Mouse (Mus musculus) CH12.LX (cell line): ENCODE results near the gene Itgad. TPM values are rescaled to one million over a fixed set of nuclear protein-coding genes. Genes with fewer than 3 reads are reported as not detected.

Experiments used
- DNase-seq: peaks from one replicate; pipeline ENCODE4 v3.0.0-alpha.2; 2013; ENCODE audit errors: extremely low read depth
- H3K27ac ChIP-seq: 2 replicates; pipeline ENCODE4 v1.5.1; 2012; ENCODE audit warnings: low read depth, mild to moderate bottlenecking, control low read depth, moderate library complexity; ENCODE audit not compliant: insufficient read depth
- H3K27me3 ChIP-seq: replicated peaks from 2 replicates; pipeline ENCODE3; 2012; ENCODE audit warnings: inconsistent platforms
- H3K36me3 ChIP-seq, 2 experiments: replicated peaks in 1 of 2; 2 replicates each; pipeline versions ENCODE3 to v1.6.1; 2012; ENCODE audit warnings: inconsistent platforms in 1 of 2, low read length in 1 of 2, mild to moderate bottlenecking in 1 of 2, mixed read lengths in 1 of 2, moderate library complexity in 1 of 2; ENCODE audit not compliant: control insufficient read depth in 1 of 2, insufficient read depth in 1 of 2
- H3K4me1 ChIP-seq, 2 experiments: 2 replicates each; pipeline ENCODE4 v1.6.1; 2012; ENCODE audit warnings: inconsistent platforms in 1 of 2, moderate library complexity in 1 of 2; ENCODE audit not compliant: insufficient read depth in 2 of 2, control insufficient read depth in 1 of 2
- H3K4me2 ChIP-seq: 2 replicates; pipeline ENCODE4 v1.6.1; 2012; ENCODE audit warnings: low read depth, mild to moderate bottlenecking, control low read depth; ENCODE audit not compliant: poor library complexity, insufficient read depth, severe bottlenecking
- H3K4me3 ChIP-seq, 3 experiments: fragments of 150-350 bp in 1 of 3; sonication (generic) in 1 of 3; replicated peaks in 1 of 3; 2 replicates each; pipeline versions ENCODE3 to v1.5.1; 2011 to 2012; ENCODE audit warnings: low read depth in 2 of 3, low read length in 2 of 3, mild to moderate bottlenecking in 2 of 3, moderate library complexity in 2 of 3, control low read depth in 1 of 3, improper control_type of control experiment in 1 of 3, inconsistent platforms in 1 of 3, mixed read lengths in 1 of 3; ENCODE audit not compliant: poor library complexity in 1 of 3
- H3K79me2 ChIP-seq: replicated peaks from 2 replicates; pipeline ENCODE4 v1.6.1; 2012; ENCODE audit warnings: mild to moderate bottlenecking, moderate library complexity; ENCODE audit not compliant: control insufficient read depth, poor library complexity, insufficient read depth, severe bottlenecking; ENCODE audit errors: extremely low read depth
- H3K9ac ChIP-seq: 2 replicates; pipeline ENCODE4 v1.6.1; 2012; ENCODE audit warnings: low read depth, mild to moderate bottlenecking, control low read depth, moderate library complexity; ENCODE audit not compliant: insufficient read depth
- H3K9me3 ChIP-seq: replicated peaks from 2 replicates; pipeline ENCODE3; 2012; ENCODE audit warnings: low read length, inconsistent platforms, mixed read lengths
- BHLHE40 ChIP-seq: IDR thresholded peaks from 2 replicates; pipeline ENCODE4 v1.6.1; 2011; ENCODE audit warnings: mild to moderate bottlenecking, low read depth, low read length, improper control_type of control experiment
- CHD1 ChIP-seq: IDR thresholded peaks from 2 replicates; pipeline ENCODE4 v1.6.1; 2012; ENCODE audit warnings: low read depth, low read length, improper control_type of control experiment, inconsistent platforms
- IRF4 ChIP-seq: IDR thresholded peaks from 2 replicates; pipeline ENCODE4 v1.6.1; 2014; ENCODE audit warnings: low read depth, mild to moderate bottlenecking, inconsistent platforms, low read length, improper control_type of control experiment
- JUN ChIP-seq: IDR thresholded peaks from 2 replicates; pipeline ENCODE4 v1.6.1; 2011; ENCODE audit warnings: low read depth, mild to moderate bottlenecking, low read length, improper control_type of control experiment, moderate library complexity; ENCODE audit not compliant: insufficient read depth
- JUND ChIP-seq: conservative IDR thresholded peaks from 2 replicates; pipeline ENCODE4 v1.6.1; 2011; ENCODE audit warnings: low read depth, low read length, improper control_type of control experiment
- MAFK ChIP-seq: IDR thresholded peaks from 2 replicates; pipeline ENCODE4 v1.6.1; 2011; ENCODE audit warnings: low read length, improper control_type of control experiment; ENCODE audit not compliant: insufficient replicate concordance
- MAZ ChIP-seq: IDR thresholded peaks from 2 replicates; pipeline ENCODE4 v1.6.1; 2012; ENCODE audit warnings: low read depth, mild to moderate bottlenecking, inconsistent platforms, low read length, improper control_type of control experiment, moderate library complexity
- MXI1 ChIP-seq: IDR thresholded peaks from 2 replicates; pipeline ENCODE4 v1.6.1; 2011; ENCODE audit warnings: mild to moderate bottlenecking, low read depth, low read length, improper control_type of control experiment
- NELFE ChIP-seq: IDR thresholded peaks from 2 replicates; pipeline ENCODE4 v1.6.1; 2011; ENCODE audit warnings: low read depth, low read length, improper control_type of control experiment
- POLR2A ChIP-seq: IDR thresholded peaks from 2 replicates; pipeline ENCODE4 v1.6.1; 2011; ENCODE audit warnings: low read depth, mild to moderate bottlenecking, improper control_type of control experiment, low read length
- RAD21 ChIP-seq: IDR thresholded peaks from 2 replicates; pipeline ENCODE4 v1.6.1; 2011; ENCODE audit warnings: low read depth, mild to moderate bottlenecking, low read length, improper control_type of control experiment, moderate library complexity
- RCOR1 ChIP-seq: conservative IDR thresholded peaks from 2 replicates; pipeline ENCODE4 v1.6.1; 2012; ENCODE audit warnings: low read depth, mild to moderate bottlenecking, inconsistent platforms, low read length, improper control_type of control experiment
- SIN3A ChIP-seq: IDR thresholded peaks from 2 replicates; pipeline ENCODE4 v1.6.1; 2012; ENCODE audit warnings: low read length, improper control_type of control experiment, inconsistent platforms
- SMC3 ChIP-seq: IDR thresholded peaks from 2 replicates; pipeline ENCODE4 v1.6.1; 2011; ENCODE audit warnings: low read depth, low read length, improper control_type of control experiment
- TCF12 ChIP-seq: IDR thresholded peaks from 2 replicates; pipeline ENCODE4 v1.6.1; 2014; ENCODE audit warnings: low read depth, mild to moderate bottlenecking, inconsistent platforms, low read length, improper control_type of control experiment
- UBTF ChIP-seq: IDR thresholded peaks from 2 replicates; pipeline ENCODE4 v1.6.1; 2012; ENCODE audit warnings: low read depth, mild to moderate bottlenecking, inconsistent platforms, low read length, improper control_type of control experiment, moderate library complexity
- ZKSCAN1 ChIP-seq: IDR thresholded peaks from 2 replicates; pipeline ENCODE4 v1.6.1; 2012; ENCODE audit warnings: low read depth, inconsistent platforms, low read length, improper control_type of control experiment, borderline replicate concordance
- ZMIZ1 ChIP-seq: IDR thresholded peaks from 2 replicates; pipeline ENCODE4 v1.6.1; 2012; ENCODE audit warnings: low read depth, mild to moderate bottlenecking, inconsistent platforms, low read length, improper control_type of control experiment
- ZNF384 ChIP-seq: IDR thresholded peaks from 2 replicates; pipeline ENCODE4 v1.6.1; 2012; ENCODE audit warnings: low read depth, low read length, improper control_type of control experiment, inconsistent platforms
- dilution Hi-C: fragments of 300-500 bp; cut with MboI; formaldehyde crosslinking; loops from 2 replicates; pipeline ENCODE4 v1.14.3; 2020; ENCODE audit warnings: low sequenced_read_pairs; ENCODE audit not compliant: extremely low pct_unique_long_range_greater_than_20kb, extremely low pct_ligation_motif_present
- in situ Hi-C: fragments of 300-500 bp; cut with MboI; formaldehyde crosslinking; loops from 3 replicates; pipeline ENCODE4 v1.14.3; 2019; ENCODE audit warnings: low sequenced_read_pairs, low pct_ligation_motif_present, low pct_unique_long_range_greater_than_20kb, mixed read lengths
- polyA plus RNA-seq: library from polyadenylated mRNA; unstranded; fragments of >175 nt; gene quantifications from 2 replicates; pipeline ENCODE4 v1.2.1, GENCODE M21; 2012; ENCODE audit warnings: low read depth; ENCODE audit not compliant: insufficient read length
- total RNA-seq, 2 experiments: library from RNA; depleted of rRNA; stranded (reverse); fragments of 300-350 nt in 1 of 2; fragments of >200 nt in 1 of 2; gene quantifications; 2 replicates each; pipeline ENCODE4 v1.2.3; 2012 to 2014

The Itgad gene
- total and polyA plus RNA-seq, 3 experiments = not detected

DNA sequence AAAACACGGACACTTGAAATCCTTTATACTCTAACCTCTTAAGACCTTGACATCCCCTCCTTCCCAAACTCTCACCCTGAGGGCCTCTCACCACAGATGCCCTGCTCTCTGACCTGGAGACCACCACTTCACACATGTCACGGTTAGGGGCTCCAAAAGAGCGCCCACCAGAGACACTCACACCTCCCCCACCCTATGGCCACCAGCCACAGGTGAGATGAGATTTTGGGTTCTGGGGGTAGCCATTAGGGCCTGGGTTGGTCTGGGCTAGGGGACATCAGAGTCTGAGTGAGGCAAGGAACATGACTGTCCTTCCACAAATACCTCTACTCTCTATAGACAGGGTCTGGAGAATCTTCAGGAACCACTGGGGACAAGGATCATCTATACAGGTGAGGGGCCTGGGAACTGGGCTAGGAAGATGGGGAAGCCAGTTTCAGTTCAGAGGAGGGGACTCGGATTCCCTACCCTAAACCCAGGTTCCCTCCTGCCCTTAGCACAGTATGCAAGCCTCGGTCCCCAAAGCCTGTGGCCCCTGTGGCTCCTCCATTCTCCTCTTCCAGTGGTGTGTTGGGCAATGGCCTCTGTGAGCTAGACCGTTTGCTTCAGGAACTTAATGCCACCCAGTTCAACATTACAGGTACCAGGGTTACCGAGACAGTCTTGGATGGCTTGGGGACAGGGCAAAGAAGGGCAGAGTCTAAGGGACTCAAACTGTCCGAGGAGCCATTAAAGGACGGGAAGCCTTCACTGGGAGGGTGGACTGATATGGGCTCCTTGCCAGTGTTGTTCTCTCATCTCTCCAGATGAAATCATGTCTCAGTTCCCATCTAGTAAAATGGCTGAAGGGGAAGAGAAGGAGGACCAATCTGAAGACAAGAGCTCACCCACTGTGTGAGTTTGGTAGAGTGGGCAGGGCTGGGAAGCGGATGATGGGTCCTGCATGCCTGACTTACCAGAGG is 94.2 kb downstream of the Itgad start:
- DNase-seq = no peak
- in situ Hi-C loops = no loop called here
- TF ChIP-seq UBTF (no peak), ZMIZ1 (no peak), ZKSCAN1 (no peak), IRF4 (no peak), MAZ (no peak), MAFK (no peak), MXI1 (no peak), TCF12 (no peak), JUND (no peak), POLR2A (no peak), BHLHE40 (no peak), SIN3A (no peak), CHD1 (no peak), NELFE (no peak), ZNF384 (no peak), SMC3 (no peak), RCOR1 (no peak), JUN (no peak), RAD21 (no peak)
- TF ChIP-seq, all 38 proteins: peak for 0
- Histone ChIP-seq H3K27me3 (no peaks in the 10 kb centered on the region), H3K9me3 (no peaks in the 10 kb centered on the region), H3K9ac (no peak overlapping the region), H3K4me3 (no peak overlapping the region), H3K27ac (no peak overlapping the region), H3K79me2 (no peaks in the 10 kb centered on the region), H3K4me2 (no peak overlapping the region), H3K36me3 (peaks cover 15 to 41% of the 10 kb centered on the region in 2 experiments), H3K4me1 (no peaks in the 10 kb centered on the region)
- dilution Hi-C loops = no loop called here

- dilution Hi-C loops = no loop called here
- Histone ChIP-seq H3K4me3 (no peak overlapping the region), H3K27ac (no peak overlapping the region), H3K9me3 (no peaks in the 10 kb centered on the region)
- TF ChIP-seq UBTF = no peak
- TF ChIP-seq POLR2A = no peak
- TF ChIP-seq, all 38 proteins: peak for 0
- in situ Hi-C loops = no loop called here
- Histone ChIP-seq H3K9ac (no peak overlapping the region), H3K27me3 (no peaks in the 10 kb centered on the region), H3K79me2 (no peaks in the 10 kb centered on the region), H3K4me1 (no peaks in the 10 kb centered on the region), H3K36me3 (peaks cover 2 to 31% of the 10 kb centered on the region in 2 experiments), H3K4me2 (no peak overlapping the region)
- no peak for DNase-seq
These were observed 95.8 kb downstream of the Itgad start for GRCm38 (mm10) chr7:128249998-128250397.
